Mouse (Mus musculus): ENCODE results near the gene Gm1673. TPM values are rescaled to one million over a fixed set of nuclear protein-coding genes. Genes with fewer than 3 reads are reported as not detected.
A peak's percentile ranks its signal among the peaks of the same experiment; 100 is the strongest.

Gm1673 gene
- polyA plus RNA-seq, 1 experiment from 2014 or later: 87.1 TPM

DNA sequence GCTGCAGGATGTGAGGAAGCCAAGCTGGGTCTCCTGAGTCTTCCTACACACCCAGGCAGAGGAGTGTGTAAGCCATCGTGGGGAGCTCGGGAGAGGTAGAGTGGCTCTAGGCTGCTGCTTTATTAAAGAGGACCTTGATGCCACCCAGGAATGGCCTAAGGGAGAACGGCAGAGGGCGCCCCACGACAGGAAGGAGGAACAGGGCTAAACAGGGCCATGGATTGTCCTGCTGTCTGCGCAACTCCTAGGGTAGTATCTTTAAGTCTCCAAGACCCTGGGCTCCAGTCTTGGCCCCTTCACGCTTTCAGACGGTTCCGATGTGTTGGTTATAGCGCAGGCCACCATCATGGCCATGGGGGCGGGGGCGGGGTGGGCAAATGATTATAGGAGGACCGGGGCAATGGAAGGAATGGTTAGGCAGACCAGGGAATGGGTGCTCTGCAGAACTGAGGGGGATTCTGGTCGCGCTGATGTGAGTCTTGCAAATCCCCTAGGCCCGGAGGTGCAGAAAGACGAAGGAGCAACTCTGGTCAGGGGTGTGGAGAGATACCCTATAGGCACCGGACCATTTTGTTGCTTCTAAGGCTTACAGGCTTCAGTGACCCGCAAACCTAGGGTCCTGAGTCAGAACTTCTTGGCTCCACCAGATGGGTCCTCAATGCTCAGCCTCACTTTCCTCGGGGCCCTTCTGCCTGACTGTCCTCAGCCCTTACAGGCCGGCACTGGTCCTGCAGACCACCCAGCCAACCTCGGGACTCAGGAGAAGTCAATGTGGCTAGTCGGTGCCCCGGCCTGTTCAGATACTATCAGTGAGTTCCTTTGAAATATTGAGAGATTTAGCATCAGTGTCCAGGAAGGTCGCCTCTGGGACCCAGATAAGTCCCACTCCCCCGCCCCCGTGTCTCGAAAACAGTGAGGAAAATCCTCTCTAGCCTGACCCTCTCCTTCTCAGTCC, 11.7 kb downstream of the Gm1673 start:
- peak overlapping the region; percentile 90 for H3K4me2 ChIP-seq
- no peak overlapping the region for H3K9ac ChIP-seq (ENCODE audit: low read depth, low read length)
- H3K27me3 ChIP-seq (ENCODE audit: control insufficient read depth, insufficient read depth, low read length): peaks cover 60% of the 10 kb centered on the region
- no peak for ATAC-seq (replicated peaks; ENCODE audit: insufficient number of reproducible peaks, low FRiP score, low TSS enrichment)
- H3K9me3 ChIP-seq (replicated peaks; ENCODE audit: control insufficient read depth, low read length): no peaks in the 10 kb centered on the region
- H3K36me3 ChIP-seq (ENCODE audit: control insufficient read depth, insufficient read depth, low read length): no peaks in the 10 kb centered on the region
- 30% methylated on average over 28 of the region's 28 CpGs for WGBS (ENCODE audit: insufficient replicate concordance)
- H3K4me1 ChIP-seq (ENCODE audit: control insufficient read depth, insufficient read depth, low read length): peaks cover 6% of the 10 kb centered on the region; the same call in 1 of the 2 replicates
- peak overlapping the region; percentile 57 for H3K4me3 ChIP-seq (ENCODE audit: low read depth, low read length)
- H3K27ac ChIP-seq (ENCODE audit: low read depth, low read length): no peak overlapping the region

DNA sequence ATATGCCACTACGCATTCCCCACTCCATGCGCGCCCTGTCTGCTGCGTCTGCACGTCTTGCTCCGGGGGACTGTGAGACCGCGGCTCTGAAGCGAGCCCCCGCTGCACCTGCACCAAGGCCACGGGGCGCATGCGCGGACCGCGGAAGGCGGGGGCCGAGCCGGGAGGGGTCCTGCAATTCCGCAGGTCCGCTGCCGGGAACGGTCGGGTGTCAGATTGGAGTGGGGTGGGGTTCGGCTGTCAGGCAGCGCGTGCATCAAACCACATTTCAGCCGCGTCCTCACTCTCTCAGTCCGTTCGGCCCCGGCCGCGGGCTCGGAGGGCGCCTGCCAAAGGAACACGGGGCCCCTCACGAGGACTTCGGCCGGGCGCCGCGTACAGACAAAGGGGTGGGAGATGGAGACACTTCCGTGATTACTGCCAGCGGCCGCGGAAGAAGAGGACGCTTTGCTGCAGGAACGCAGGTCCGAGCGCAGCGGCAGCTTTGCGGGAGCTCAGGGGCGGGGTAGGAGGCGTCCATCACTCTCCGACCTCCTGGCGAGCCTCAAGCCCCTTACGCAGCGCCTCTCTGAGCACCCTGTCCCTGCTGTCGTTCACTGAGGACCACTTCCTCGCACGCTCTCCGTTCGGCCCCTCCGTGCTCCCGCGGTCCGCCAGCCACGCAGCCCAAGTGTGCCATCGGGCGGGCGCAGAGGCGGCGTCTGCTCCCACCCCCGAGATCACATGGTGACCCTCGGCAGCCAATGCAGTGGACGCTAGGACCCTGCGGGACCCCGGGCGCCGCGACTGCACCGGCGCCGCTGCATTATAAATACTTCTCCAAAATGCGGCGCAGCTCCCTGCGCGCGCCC, 12.8 kb downstream of the Gm1673 start, which contains the start of gene Nat8l:
TSS of gene Nat8l (plus strand) at position 142 of the 851 bp plus-strand sequence.
- peak within 1 kb of the TSS; percentile 57 for H3K4me3 ChIP-seq (ENCODE audit: low read depth, low read length)
- H3K27ac ChIP-seq (ENCODE audit: low read depth, low read length): no peak within 1 kb of the TSS
- peak; percentile 43; the same call in 1 of the 2 replicates for ATAC-seq (replicated peaks; ENCODE audit: insufficient number of reproducible peaks, low FRiP score, low TSS enrichment)
- H3K4me1 ChIP-seq (ENCODE audit: control insufficient read depth, insufficient read depth, low read length): peaks cover 6% of the 10 kb centered on the region; the same call in 1 of the 2 replicates
- no peaks in the 10 kb centered on the region for H3K9me3 ChIP-seq (replicated peaks; ENCODE audit: control insufficient read depth, low read length)
- under 1% methylated on average over 90 of the region's 90 CpGs for WGBS (ENCODE audit: insufficient replicate concordance)
- H3K4me2 ChIP-seq: peak within 1 kb of the TSS; percentile 90
- peaks cover 62% of the 10 kb centered on the region for H3K27me3 ChIP-seq (ENCODE audit: control insufficient read depth, insufficient read depth, low read length)
- H3K9ac ChIP-seq (ENCODE audit: low read depth, low read length): peak within 1 kb of the TSS; percentile 12
- H3K36me3 ChIP-seq (ENCODE audit: control insufficient read depth, insufficient read depth, low read length): no peaks in the 10 kb centered on the region

DNA sequence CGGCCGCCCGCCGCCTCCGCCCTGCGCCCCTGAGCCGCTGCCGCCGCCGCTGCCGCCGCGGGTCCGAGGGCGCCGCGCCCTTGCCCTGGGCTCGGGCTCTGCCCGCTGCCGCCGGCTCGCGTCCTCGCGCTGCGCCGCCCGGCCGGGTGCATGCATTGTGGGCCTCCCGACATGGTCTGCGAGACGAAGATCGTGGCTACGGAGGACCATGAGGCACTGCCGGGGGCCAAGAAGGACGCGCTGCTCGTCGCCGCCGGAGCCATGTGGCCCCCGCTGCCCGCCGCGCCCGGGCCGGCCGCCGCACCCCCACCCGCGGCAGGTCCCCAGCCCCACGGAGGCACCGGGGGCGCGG, 13.4 kb downstream of the Gm1673 start:
- peak overlapping the region; percentile 12; the same call in 1 of the 2 replicates for H3K9ac ChIP-seq (ENCODE audit: low read depth, low read length)

GRCm38 (mm10) chr5:33997051-33997741, 14.0 kb downstream of the Gm1673 start:
- Histone ChIP-seq H3K4me3 (ENCODE audit: low read depth, low read length) (peak overlapping the region; percentile 57), H3K27me3 (ENCODE audit: control insufficient read depth, insufficient read depth, low read length) (peaks cover 62% of the 10 kb centered on the region), H3K36me3 (ENCODE audit: control insufficient read depth, insufficient read depth, low read length) (no peaks in the 10 kb centered on the region), H3K9me3 (replicated peaks; ENCODE audit: control insufficient read depth, low read length) (no peaks in the 10 kb centered on the region), H3K4me2 (peak overlapping the region; percentile 90), H3K27ac (ENCODE audit: low read depth, low read length) (no peak overlapping the region), H3K9ac (ENCODE audit: low read depth, low read length) (peak overlapping the region; percentile 12; the same call in 1 of the 2 replicates), H3K4me1 (ENCODE audit: control insufficient read depth, insufficient read depth, low read length) (peaks cover 6% of the 10 kb centered on the region; the same call in 1 of the 2 replicates)
- 1% methylated on average over 76 of the region's 80 CpGs for WGBS (ENCODE audit: insufficient replicate concordance)
- ATAC-seq (replicated peaks; ENCODE audit: insufficient number of reproducible peaks, low FRiP score, low TSS enrichment): no peak; the same call in 1 of the 2 replicates

More for the DNA sequence above, 13.4 kb downstream of the Gm1673 start:
- Histone ChIP-seq H3K27me3 (ENCODE audit: control insufficient read depth, insufficient read depth, low read length) (peaks cover 62% of the 10 kb centered on the region), H3K9me3 (replicated peaks; ENCODE audit: control insufficient read depth, low read length) (no peaks in the 10 kb centered on the region), H3K36me3 (ENCODE audit: control insufficient read depth, insufficient read depth, low read length) (no peaks in the 10 kb centered on the region), H3K27ac (ENCODE audit: low read depth, low read length) (no peak overlapping the region), H3K4me1 (ENCODE audit: control insufficient read depth, insufficient read depth, low read length) (peaks cover 6% of the 10 kb centered on the region; the same call in 1 of the 2 replicates), H3K4me3 (ENCODE audit: low read depth, low read length) (peak overlapping the region; percentile 57), H3K4me2 (peak overlapping the region; percentile 90)
- no peak for ATAC-seq (replicated peaks; ENCODE audit: insufficient number of reproducible peaks, low FRiP score, low TSS enrichment)
- WGBS (ENCODE audit: insufficient replicate concordance): 2% methylated on average over 55 of the region's 55 CpGs

DNA sequence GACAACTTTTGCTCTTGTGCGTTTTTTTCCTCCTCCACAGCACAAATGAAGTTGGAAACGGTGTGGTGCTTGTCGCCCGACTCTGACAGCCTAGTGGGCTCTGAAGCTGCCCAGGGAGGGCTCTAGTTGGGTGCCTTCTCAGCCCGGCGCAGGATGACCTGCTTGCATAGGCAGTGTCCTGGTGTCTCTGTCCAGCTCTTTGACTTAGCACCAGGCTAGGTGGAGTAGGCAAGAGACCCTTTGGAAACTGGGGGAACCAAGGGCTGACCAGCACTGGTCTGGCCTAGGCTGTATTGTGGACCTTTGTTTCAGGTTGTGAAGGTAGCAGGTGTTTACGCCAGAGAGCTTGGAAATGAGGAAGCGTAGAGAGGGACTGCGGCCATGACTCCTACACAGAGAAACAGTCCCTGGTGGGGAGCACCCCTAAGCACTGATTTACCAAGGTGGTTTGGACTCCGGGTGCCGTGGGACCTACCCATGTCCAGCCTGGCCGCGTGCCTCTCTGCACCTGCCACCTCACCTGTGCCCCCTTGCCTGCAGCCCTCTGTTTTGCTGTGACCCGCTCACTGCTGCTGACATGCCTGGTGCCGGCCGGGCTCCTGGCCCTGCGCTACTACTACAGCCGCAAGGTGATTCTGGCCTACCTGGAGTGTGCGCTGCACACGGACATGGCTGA, 14.7 kb downstream of the Gm1673 start:
- H3K9ac ChIP-seq (ENCODE audit: low read depth, low read length): no peak overlapping the region
- H3K27me3 ChIP-seq (ENCODE audit: control insufficient read depth, insufficient read depth, low read length): peaks cover 62% of the 10 kb centered on the region
- H3K4me1 ChIP-seq (ENCODE audit: control insufficient read depth, insufficient read depth, low read length): peaks cover 6% of the 10 kb centered on the region; the same call in 1 of the 2 replicates
- 65% methylated on average over 20 of the region's 20 CpGs for WGBS (ENCODE audit: insufficient replicate concordance)
- no peak overlapping the region for H3K27ac ChIP-seq (ENCODE audit: low read depth, low read length)
- ATAC-seq (replicated peaks; ENCODE audit: insufficient number of reproducible peaks, low FRiP score, low TSS enrichment): no peak
- H3K4me2 ChIP-seq: peak overlapping the region; percentile 90
- no peaks in the 10 kb centered on the region for H3K36me3 ChIP-seq (ENCODE audit: control insufficient read depth, insufficient read depth, low read length)
- H3K4me3 ChIP-seq (ENCODE audit: low read depth, low read length): peak overlapping the region; percentile 57
- no peaks in the 10 kb centered on the region for H3K9me3 ChIP-seq (replicated peaks; ENCODE audit: control insufficient read depth, low read length)

- Histone ChIP-seq H3K9me3 (replicated peaks; ENCODE audit: control insufficient read depth, low read length) (no peaks in the 10 kb centered on the region), H3K27ac (ENCODE audit: low read depth, low read length) (no peak overlapping the region), H3K4me2 (no peak overlapping the region), H3K27me3 (ENCODE audit: control insufficient read depth, insufficient read depth, low read length) (peaks cover 62% of the 10 kb centered on the region), H3K36me3 (ENCODE audit: control insufficient read depth, insufficient read depth, low read length) (no peaks in the 10 kb centered on the region), H3K4me3 (ENCODE audit: low read depth, low read length) (no peak overlapping the region), H3K4me1 (ENCODE audit: control insufficient read depth, insufficient read depth, low read length) (peaks cover 6% of the 10 kb centered on the region; the same call in 1 of the 2 replicates), H3K9ac (ENCODE audit: low read depth, low read length) (no peak overlapping the region)
- 74% methylated on average over 3 of the region's 3 CpGs for WGBS (ENCODE audit: insufficient replicate concordance)
- ATAC-seq (replicated peaks; ENCODE audit: insufficient number of reproducible peaks, low FRiP score, low TSS enrichment): no peak
Observed at GRCm38 (mm10) chr5:33998505-33998877, 15.3 kb downstream of the Gm1673 start.

DNA sequence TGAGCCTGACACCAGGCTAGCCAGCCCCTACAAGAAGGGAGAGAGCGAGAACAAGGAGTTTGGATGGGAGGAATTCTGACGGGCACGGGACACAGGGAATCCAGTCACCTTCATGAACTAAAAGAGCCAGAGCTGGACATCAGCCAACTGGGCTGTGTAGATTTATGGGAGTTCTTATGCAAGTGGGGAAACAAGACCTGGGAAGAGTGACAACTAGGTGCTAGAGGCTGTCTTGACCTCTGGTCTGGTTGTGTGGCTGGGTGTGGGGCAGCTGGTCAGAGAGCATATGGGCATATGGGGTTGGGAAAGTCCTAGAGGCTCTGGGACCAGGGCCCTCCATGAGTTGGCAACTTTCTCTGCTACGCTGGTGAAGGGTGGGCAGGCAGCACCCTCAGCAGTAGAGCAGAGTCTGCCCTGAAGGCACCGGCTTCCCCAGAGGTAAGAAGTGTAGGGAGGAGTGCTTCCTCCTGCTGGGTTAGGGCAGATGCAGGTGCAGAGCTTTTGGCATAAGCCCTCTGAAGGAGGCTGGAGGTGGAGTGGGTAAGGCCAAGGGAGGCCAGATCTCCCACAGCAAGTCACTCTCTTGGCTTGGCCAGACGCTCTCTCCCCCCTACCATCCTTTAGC, 16.3 kb downstream of the Gm1673 start:
- 80% methylated on average over 6 of the region's 6 CpGs for WGBS (ENCODE audit: insufficient replicate concordance)
- ATAC-seq (replicated peaks; ENCODE audit: insufficient number of reproducible peaks, low FRiP score, low TSS enrichment): no peak
- peaks cover 56% of the 10 kb centered on the region for H3K27me3 ChIP-seq (ENCODE audit: control insufficient read depth, insufficient read depth, low read length)

More for the DNA sequence above, 16.3 kb downstream of the Gm1673 start:
- no peak overlapping the region for H3K4me3 ChIP-seq (ENCODE audit: low read depth, low read length)
- no peaks in the 10 kb centered on the region for H3K9me3 ChIP-seq (replicated peaks; ENCODE audit: control insufficient read depth, low read length)
- no peak overlapping the region for H3K9ac ChIP-seq (ENCODE audit: low read depth, low read length)
- no peak overlapping the region for H3K4me2 ChIP-seq
- peaks cover 6% of the 10 kb centered on the region; the same call in 1 of the 2 replicates for H3K4me1 ChIP-seq (ENCODE audit: control insufficient read depth, insufficient read depth, low read length)
- H3K36me3 ChIP-seq (ENCODE audit: control insufficient read depth, insufficient read depth, low read length): no peaks in the 10 kb centered on the region
- H3K27ac ChIP-seq (ENCODE audit: low read depth, low read length): no peak overlapping the region

Data from heart, embryonic 11.5 days (tissue).